Mouse (Mus musculus) liver, embryonic 11.5 days (tissue): ENCODE results near the gene Gja3. TPM values are rescaled to one million over a fixed set of nuclear protein-coding genes. Genes with fewer than 3 reads are reported as not detected.
"Not testable (repeated sequence)": the region's sequence is repeated elsewhere in the genome, so short reads cannot be mapped to it uniquely, and the experiment has no call there.

Experiments
- ATAC-seq: fragments of 200-750 bp; cut with Nextera tagmentation; replicated peaks from 2 replicates; pipeline ENCODE4 v1.8.0; 2017; ENCODE audit warnings: moderate number of reproducible peaks, mild to moderate bottlenecking, moderate TSS enrichment, moderate library complexity; ENCODE audit not compliant: low FRiP score
- DNase-seq: peaks from one replicate; pipeline ENCODE4 v3.0.0-alpha.2; 2017; ENCODE audit warnings: low spot score
- H3K27ac ChIP-seq: fragments of 300-500 bp; sonication (generic); 2 replicates; pipeline ENCODE4 v1.5.1; 2014; ENCODE audit warnings: mild to moderate bottlenecking, low read depth, low read length, control low read depth
- H3K27me3 ChIP-seq: fragments of 300-500 bp; sonication (generic); replicated peaks from 2 replicates; pipeline ENCODE4 v1.6.1; 2014; ENCODE audit warnings: low read length, mixed read lengths; ENCODE audit not compliant: control insufficient read depth, insufficient read depth
- H3K36me3 ChIP-seq: fragments of 300-500 bp; sonication (generic); 2 replicates; pipeline ENCODE4 v1.6.1; 2014; ENCODE audit warnings: mild to moderate bottlenecking, low read length, moderate library complexity, mixed read lengths; ENCODE audit not compliant: control insufficient read depth, insufficient read depth
- H3K4me1 ChIP-seq: fragments of 300-500 bp; sonication (generic); replicated peaks from 2 replicates; pipeline ENCODE4 v1.6.1; 2014; ENCODE audit warnings: low read length, mixed read lengths; ENCODE audit not compliant: control insufficient read depth, insufficient read depth
- H3K4me2 ChIP-seq: fragments of 300-500 bp; sonication (generic); 2 replicates; pipeline ENCODE4 v1.6.1; 2014; ENCODE audit warnings: mild to moderate bottlenecking, control low read depth, moderate library complexity
- H3K4me3 ChIP-seq: fragments of 300-500 bp; sonication (generic); 2 replicates; pipeline ENCODE4 v1.5.1; 2014; ENCODE audit warnings: low read depth, low read length, control low read depth
- H3K9ac ChIP-seq: fragments of 300-500 bp; sonication (generic); 2 replicates; pipeline ENCODE4 v1.6.1; 2014; ENCODE audit warnings: low read depth, low read length, control low read depth
- H3K9me3 ChIP-seq: fragments of 300-500 bp; sonication (generic); 2 replicates; pipeline ENCODE4 v1.6.1; 2016; ENCODE audit warnings: low read length, inconsistent platforms, mixed read lengths; ENCODE audit not compliant: control insufficient read depth
- WGBS: fragments of 180-500 bp; shearing (Covaris S2); extraction: QIAGEN DNeasy Blood & Tissue Kit; methylation state at CpG from one replicate; pipeline ENCODE4 v1.1.7; 2014; 5-methylcytosine and 5-hydroxymethylcytosine counted together
- polyA plus RNA-seq: library from polyadenylated mRNA; unstranded; fragments of >200 nt; fragmentation: Nextera tagmentation; extraction: Ambion mirVana; gene quantifications from 2 replicates; pipeline ENCODE4 v1.2.1, GENCODE M21; 2014

Gene Gja3
- polyA plus RNA-seq, 1 experiment from 2014 or later = 0.15 TPM

- not testable (repeated sequence) for H3K27ac ChIP-seq, H3K9me3 ChIP-seq, H3K4me1 ChIP-seq, ATAC-seq, H3K27me3 ChIP-seq, DNase-seq, H3K9ac ChIP-seq, H3K4me3 ChIP-seq, H3K36me3 ChIP-seq, H3K4me2 ChIP-seq
These were observed 41.1 kb downstream of the Gja3 start for GRCm38 (mm10) chr14:57016806-57017205.

GRCm38 (mm10) chr14:56988621-56989020 is 69.3 kb downstream of the Gja3 start:
- no peaks in the 10 kb centered on the region for H3K4me1 ChIP-seq
- no peaks in the 10 kb centered on the region for H3K36me3 ChIP-seq
- no peak for DNase-seq
- no peak for ATAC-seq
- no peak overlapping the region for H3K4me3 ChIP-seq
- H3K27ac ChIP-seq = no peak overlapping the region
- WGBS = 70% methylated on average over 4 of the region's 4 CpGs
- H3K4me2 ChIP-seq = no peak overlapping the region
- H3K9me3 ChIP-seq = no peaks in the 10 kb centered on the region
- no peak overlapping the region for H3K9ac ChIP-seq
- H3K27me3 ChIP-seq = no peaks in the 10 kb centered on the region

Other genes with a start within 250 kb of the Gja3 start
- gene Zmym5, start 246.4 kb downstream of the Gja3 start, polyA plus RNA-seq = 15.2 and 15.6 TPM in 2 replicates
- gene Zmym2, start 171.4 kb downstream of the Gja3 start, polyA plus RNA-seq = 24.4 and 32.0 TPM in 2 replicates
- gene Gjb2, start 46.6 kb upstream of the Gja3 start, polyA plus RNA-seq = 3.8 and 4.8 TPM in 2 replicates
- not detected in 2 replicates for gene Gm4491, start 57.8 kb upstream of the Gja3 start, polyA plus RNA-seq
- 0.21 and 0.23 TPM in 2 replicates for gene Gjb6, start 75.5 kb upstream of the Gja3 start, polyA plus RNA-seq